ENCODE assay signal across 1 mouse cellular context in the genomic region with DNA sequence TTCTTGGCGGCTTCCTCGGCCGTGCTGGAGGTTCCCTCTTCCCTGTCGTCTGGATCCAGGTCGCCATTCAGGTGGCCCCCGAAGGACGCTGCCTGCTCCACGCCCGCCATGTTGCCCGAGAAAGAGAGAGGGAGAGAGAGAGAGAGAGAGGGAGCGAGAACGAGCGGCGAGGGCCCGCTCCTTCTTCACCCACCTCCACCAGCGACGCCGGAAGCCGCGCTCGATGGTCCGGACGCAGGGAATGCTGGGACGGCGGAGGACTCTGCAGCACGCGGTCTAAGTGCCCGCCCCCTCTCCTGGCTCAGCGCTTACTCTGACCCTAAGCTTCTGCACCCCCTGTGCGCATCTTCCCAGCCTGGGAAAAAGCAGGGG.
TF ChIP-seq lines count a peak whose summit lies in the region.

No protein-coding gene starts in this region.

TF ChIP-seq in CH12.LX, 34 proteins besides CTCF, POLR2A, EP300 and RAD21 (continued from another document):
- TF ChIP-seq NRF1 (IDR thresholded peaks at IDR 0.05; ENCODE audit: low read depth, low read length) (0 out of 2 replicates have a peak, but pooled peaks have one; percentile 25), ELF1 (IDR thresholded peaks at IDR 0.05; ENCODE audit: low read depth, low read length) (peak; percentile 78)
